In genomic region chr1:84097398-84097797, GRCm38 (mm10) we compare ENCODE assay signal across 25 mouse cellular contexts.
A peak's percentile ranks its signal among the peaks of the same experiment; 100 is the strongest.
DNase-seq lines count a peak whose midpoint lies in the region; ATAC-seq lines count a peak whose summit lies in the region.
"Had no signal": no experiment of that assay in that cellular context is flagged by ENCODE, and none has a peak within 500 bp of the region (broad histone marks: within the 10 kb centered on the region; RNA-seq: fewer than 3 reads in every experiment).

No protein-coding gene starts in this region.

- H3K36me3 ChIP-seq in embryonic facial prominence, embryonic 10.5 days (replicated peaks): no peaks in the 10 kb centered on the region
- no peaks in the 10 kb centered on the region for H3K36me3 ChIP-seq in embryonic facial prominence, embryonic 14.5 days (ENCODE audit: control insufficient read depth, insufficient read depth, low read length)
- no peaks in the 10 kb centered on the region for H3K36me3 ChIP-seq in stomach, embryonic 16.5 days (ENCODE audit: control insufficient read depth, insufficient read depth, low read length)
- H3K36me3 ChIP-seq: G1E; heart, embryonic 12.5 days; hindbrain, embryonic 10.5 days; limb, embryonic 15.5 days; midbrain, embryonic 12.5 days; neural tube, embryonic 15.5 days had no signal

- H3K4me2 ChIP-seq in embryonic facial prominence, embryonic 14.5 days (ENCODE audit: low read depth, low read length): no peak overlapping the region
- no peak overlapping the region for H3K4me2 ChIP-seq in stomach, embryonic 16.5 days (ENCODE audit: low read depth, low read length)
- H3K4me2 ChIP-seq: heart, embryonic 12.5 days; limb, embryonic 15.5 days; lung, embryonic 14.5 days; midbrain, embryonic 12.5 days; neural tube, embryonic 15.5 days had no signal

- intact Hi-C loops in left cerebral cortex, postnatal 36 days (cut with DNase I): no loop called here

- H3K4me3 ChIP-seq in embryonic facial prominence, embryonic 10.5 days: no peak overlapping the region
- no peak overlapping the region for H3K4me3 ChIP-seq in embryonic facial prominence, embryonic 14.5 days (ENCODE audit: low read depth, low read length)
- H3K4me3 ChIP-seq in stomach, embryonic 16.5 days (replicated peaks; ENCODE audit: low read length): no peak overlapping the region
- H3K4me3 ChIP-seq: heart, embryonic 12.5 days; hindbrain, embryonic 10.5 days; limb, embryonic 15.5 days; midbrain, embryonic 12.5 days; neural tube, embryonic 15.5 days had no signal

- peak overlapping the region; percentile 6; the same call in 1 of the 2 replicates for H3K9ac ChIP-seq in embryonic facial prominence, embryonic 14.5 days (ENCODE audit: low read depth, low read length)
- no peak overlapping the region for H3K9ac ChIP-seq in stomach, embryonic 16.5 days (ENCODE audit: low read length)
- H3K9ac ChIP-seq: heart, embryonic 12.5 days; limb, embryonic 15.5 days; liver, embryonic 14.5 days; lung, embryonic 14.5 days; midbrain, embryonic 12.5 days; neural tube, embryonic 15.5 days had no signal

- peak; percentile 77 for DNase-seq in heart, adult 11 months
- DNase-seq in heart, adult 8-10 months (ENCODE audit: low spot score): no peak
- peak; percentile 36 for DNase-seq in embryonic facial prominence, embryonic 10.5 days (ENCODE audit: low spot score)
- DNase-seq in embryonic facial prominence, embryonic 14.5 days (ENCODE audit: low spot score): peak; percentile 84
- DNase-seq in left cerebral cortex, postnatal 36 days (ENCODE audit: low spot score in 2 of 2): no peak
- no peak for DNase-seq in ovary, postnatal 10 days (ENCODE audit: low spot score)
- DNase-seq: adrenal gland, postnatal 36 days; B cell, adult 2 months; cerebellum, adult 9-10 months; heart, postnatal 10 days; kidney, adult 8-10 months; kidney, postnatal 10 days; lung, embryonic 14.5 days; thymus, postnatal 36 days had no signal

- no peaks in the 10 kb centered on the region for H3K9me3 ChIP-seq in embryonic facial prominence, embryonic 10.5 days
- peaks cover 5% of the 10 kb centered on the region for H3K9me3 ChIP-seq in embryonic facial prominence, embryonic 14.5 days (ENCODE audit: control insufficient read depth, low read length)
- H3K9me3 ChIP-seq in stomach, embryonic 16.5 days (replicated peaks; ENCODE audit: control insufficient read depth, low read length): no peaks in the 10 kb centered on the region
- H3K9me3 ChIP-seq: hindbrain, embryonic 10.5 days; limb, embryonic 15.5 days; midbrain, embryonic 12.5 days; neural tube, embryonic 15.5 days had no signal

- peak; percentile 73 for ATAC-seq in embryonic facial prominence, embryonic 14.5 days (ENCODE audit: low read depth)
- ATAC-seq in stomach, embryonic 16.5 days (ENCODE audit: insufficient read depth, low FRiP score): peak; percentile 74; the same call in 1 of the 2 replicates
- ATAC-seq: forebrain, embryonic 14.5 days; Patski had no signal

- H3K27ac ChIP-seq in embryonic facial prominence, embryonic 10.5 days (replicated peaks): peak overlapping the region; percentile 69
- no peak overlapping the region for H3K27ac ChIP-seq in embryonic facial prominence, embryonic 14.5 days (replicated peaks; ENCODE audit: low read depth, low read length)
- no peak overlapping the region for H3K27ac ChIP-seq in stomach, embryonic 16.5 days (ENCODE audit: low read length)
- H3K27ac ChIP-seq: hindbrain, embryonic 10.5 days; limb, embryonic 15.5 days; liver, embryonic 14.5 days; midbrain, embryonic 12.5 days; neural tube, embryonic 15.5 days had no signal

- no peaks in the 10 kb centered on the region for H3K27me3 ChIP-seq in embryonic facial prominence, embryonic 10.5 days (replicated peaks; ENCODE audit: low read depth, poor library complexity, severe bottlenecking)
- no peaks in the 10 kb centered on the region for H3K27me3 ChIP-seq in embryonic facial prominence, embryonic 14.5 days (replicated peaks; ENCODE audit: control insufficient read depth, insufficient read depth, low read length)
- no peaks in the 10 kb centered on the region for H3K27me3 ChIP-seq in stomach, embryonic 16.5 days (ENCODE audit: control insufficient read depth, insufficient read depth, low read length)
- H3K27me3 ChIP-seq: CH12.LX; heart, embryonic 12.5 days; limb, embryonic 15.5 days; midbrain, embryonic 12.5 days; neural tube, embryonic 15.5 days; Patski had no signal

- H3K4me1 ChIP-seq in embryonic facial prominence, embryonic 10.5 days: peaks cover 10% of the 10 kb centered on the region
- peaks cover 6% of the 10 kb centered on the region; the same call in 1 of the 2 replicates for H3K4me1 ChIP-seq in embryonic facial prominence, embryonic 14.5 days (ENCODE audit: control insufficient read depth, insufficient read depth, low read length)
- no peaks in the 10 kb centered on the region for H3K4me1 ChIP-seq in stomach, embryonic 16.5 days (ENCODE audit: control insufficient read depth, insufficient read depth, low read length)
- H3K4me1 ChIP-seq: heart, embryonic 12.5 days; hindbrain, embryonic 10.5 days; midbrain, embryonic 12.5 days had no signal

Comparison
In these comparisons a context has a peak if more than half of its experiments do, and no peak if none do; other contexts are left out.
1. DNase-seq: peak in heart, adult 11 months (single experiment), embryonic facial prominence, embryonic 10.5 days (single experiment) and embryonic facial prominence, embryonic 14.5 days (single experiment); none in heart, adult 8-10 months (single experiment), left cerebral cortex, postnatal 36 days (0 of 2) and ovary, postnatal 10 days (single experiment).